Mouse (Mus musculus): Measurements from ENCODE around the gene Vps36. TPM values are rescaled to one million over a fixed set of nuclear protein-coding genes. Genes with fewer than 3 reads are reported as not detected.

The Vps36 gene
- polyA plus RNA-seq, 1 experiment from 2014 or later: 20.9 TPM

DNA sequence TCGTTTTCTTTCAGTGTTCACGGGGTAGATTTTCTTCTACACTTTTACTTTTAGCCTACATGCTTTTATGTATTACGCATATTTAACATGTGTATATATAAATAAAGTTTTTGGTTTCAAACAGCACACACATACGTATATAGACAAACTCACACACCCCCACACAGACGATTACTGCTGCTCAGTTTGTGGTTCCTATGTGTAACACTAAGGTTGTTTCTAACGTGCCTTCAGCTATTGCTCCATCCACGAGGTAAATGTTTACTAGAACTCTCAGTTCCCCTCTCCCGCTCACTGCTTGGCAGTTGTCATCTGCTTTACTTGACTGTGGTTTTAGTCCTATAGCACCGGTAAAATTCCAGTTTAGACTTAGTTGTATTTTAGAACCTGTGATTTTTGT, 56.5 kb downstream of the Vps36 start:
- Histone ChIP-seq H3K79me2 (ENCODE audit: inconsistent target) (no peaks in the 10 kb centered on the region), H3K36me3 (ENCODE audit: inconsistent target) (no peaks in the 10 kb centered on the region), H3K27ac (no peak overlapping the region), H3K4me3 (ENCODE audit: inconsistent target) (no peak overlapping the region)
- WGBS (ENCODE audit: missing documents): 36% methylated on average over 8 of the region's 9 CpGs

DNA sequence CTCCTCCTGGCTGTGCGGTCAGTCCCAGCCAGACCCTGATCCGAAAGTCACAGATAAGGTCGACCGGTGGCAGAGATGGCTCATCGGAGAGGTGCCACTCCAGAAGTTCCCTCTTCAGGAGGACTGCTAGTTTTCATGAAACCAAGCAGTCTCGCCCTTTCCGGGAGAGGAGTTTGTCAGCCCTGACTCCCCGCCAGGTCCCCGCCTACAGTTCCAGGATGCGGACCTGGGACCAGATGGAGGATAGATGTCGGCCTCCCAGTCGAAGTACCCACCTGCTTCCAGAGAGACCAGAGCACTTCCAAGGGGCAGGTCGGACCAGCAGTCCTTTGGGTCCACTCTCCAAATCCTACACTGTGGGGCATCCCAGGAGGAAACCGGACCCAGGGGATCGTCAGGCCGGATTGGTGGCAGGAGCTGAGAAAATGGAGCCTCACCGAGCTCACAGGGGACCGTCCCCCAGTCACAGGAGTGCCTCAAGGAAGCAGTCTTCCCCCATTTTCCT, 66.4 kb downstream of the Vps36 start:
- Histone ChIP-seq H3K79me2 (ENCODE audit: inconsistent target) (no peaks in the 10 kb centered on the region), H3K27ac (no peak overlapping the region), H3K36me3 (ENCODE audit: inconsistent target) (no peaks in the 10 kb centered on the region), H3K4me3 (ENCODE audit: inconsistent target) (no peak overlapping the region)
- WGBS (ENCODE audit: missing documents): 93% methylated on average over 18 of the region's 18 CpGs

DNA sequence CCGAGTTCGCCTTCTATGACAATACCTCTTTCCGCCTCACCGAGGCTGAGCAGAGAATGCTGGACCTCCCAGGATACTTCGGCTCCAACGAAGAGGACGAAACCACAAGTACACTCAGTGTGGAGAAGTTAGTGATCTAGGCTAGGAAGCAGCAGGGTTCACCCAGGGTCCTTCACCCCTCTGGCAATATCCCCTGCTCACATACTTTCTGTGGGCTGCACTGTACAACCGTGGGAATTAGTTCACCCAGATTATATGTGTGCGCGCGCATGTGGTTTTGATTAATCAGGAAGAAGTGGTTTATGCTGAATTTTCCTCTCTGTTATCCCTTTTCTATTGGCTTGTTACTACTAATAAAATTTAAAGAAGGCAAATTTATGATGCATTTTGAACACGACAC, 66.9 kb downstream of the Vps36 start:
- H3K36me3 ChIP-seq (ENCODE audit: inconsistent target): no peaks in the 10 kb centered on the region
- no peak overlapping the region for H3K27ac ChIP-seq
- no peak overlapping the region for H3K4me3 ChIP-seq (ENCODE audit: inconsistent target)
- H3K79me2 ChIP-seq (ENCODE audit: inconsistent target): no peaks in the 10 kb centered on the region
- WGBS (ENCODE audit: missing documents): 89% methylated on average over 12 of the region's 12 CpGs

DNA sequence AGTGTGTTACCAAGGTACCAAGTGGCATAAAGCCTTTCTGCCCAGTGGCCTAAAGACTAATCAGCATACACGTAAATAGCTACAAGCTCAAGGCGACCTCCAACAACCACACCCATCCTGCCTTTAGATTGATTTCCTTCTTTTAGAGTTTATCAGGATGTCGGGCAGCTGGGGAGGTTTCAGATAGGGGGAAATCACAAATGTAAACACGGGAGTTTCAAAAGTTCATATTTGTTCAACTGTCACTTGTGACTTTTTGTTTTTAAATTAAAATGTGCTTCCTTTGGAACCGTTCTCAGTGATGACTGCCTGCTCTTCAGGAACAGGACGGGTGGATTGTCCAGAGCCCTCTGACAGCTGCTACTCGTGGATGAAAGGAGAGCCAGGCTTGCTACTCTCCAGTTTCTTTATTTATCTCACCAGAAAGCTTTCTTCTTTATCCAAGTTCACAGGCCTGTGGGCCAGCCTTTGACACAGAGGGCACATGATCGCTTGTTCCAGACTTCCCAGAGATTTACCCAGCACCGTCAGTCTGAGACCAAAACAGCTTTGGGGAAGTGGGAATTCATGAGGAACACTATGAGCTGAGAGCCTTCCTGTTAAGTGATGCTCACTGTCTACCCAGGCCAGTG, 67.6 kb downstream of the Vps36 start:
- Histone ChIP-seq H3K4me3 (ENCODE audit: inconsistent target) (no peak overlapping the region), H3K36me3 (ENCODE audit: inconsistent target) (no peaks in the 10 kb centered on the region), H3K27ac (no peak overlapping the region), H3K79me2 (ENCODE audit: inconsistent target) (no peaks in the 10 kb centered on the region)
- 34% methylated on average over 9 of the region's 9 CpGs for WGBS (ENCODE audit: missing documents)

DNA sequence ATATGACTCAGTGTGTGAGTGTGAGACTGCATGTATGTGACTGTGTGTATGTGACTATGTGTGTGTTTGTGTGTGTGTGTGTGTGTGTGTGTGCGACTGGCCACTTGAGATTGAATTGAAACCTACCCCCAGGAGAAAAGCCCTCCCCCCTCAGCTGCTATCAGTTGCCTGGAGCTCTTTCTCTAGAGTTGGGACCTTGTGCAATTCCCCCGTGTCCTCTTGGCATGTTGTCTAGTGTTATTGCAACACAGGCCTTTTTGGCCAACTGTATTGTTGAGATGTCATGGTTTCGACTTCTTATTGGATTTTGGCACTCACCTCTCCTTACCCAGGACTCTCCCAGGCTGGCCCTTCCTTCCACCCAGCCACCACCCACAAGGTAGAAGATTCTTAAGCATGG, 69.7 kb downstream of the Vps36 start:
- 38% methylated on average over 3 of the region's 3 CpGs for WGBS (ENCODE audit: missing documents)
- Histone ChIP-seq H3K27ac (no peak overlapping the region), H3K36me3 (ENCODE audit: inconsistent target) (no peaks in the 10 kb centered on the region), H3K4me3 (ENCODE audit: inconsistent target) (no peak overlapping the region), H3K79me2 (ENCODE audit: inconsistent target) (no peaks in the 10 kb centered on the region)

DNA sequence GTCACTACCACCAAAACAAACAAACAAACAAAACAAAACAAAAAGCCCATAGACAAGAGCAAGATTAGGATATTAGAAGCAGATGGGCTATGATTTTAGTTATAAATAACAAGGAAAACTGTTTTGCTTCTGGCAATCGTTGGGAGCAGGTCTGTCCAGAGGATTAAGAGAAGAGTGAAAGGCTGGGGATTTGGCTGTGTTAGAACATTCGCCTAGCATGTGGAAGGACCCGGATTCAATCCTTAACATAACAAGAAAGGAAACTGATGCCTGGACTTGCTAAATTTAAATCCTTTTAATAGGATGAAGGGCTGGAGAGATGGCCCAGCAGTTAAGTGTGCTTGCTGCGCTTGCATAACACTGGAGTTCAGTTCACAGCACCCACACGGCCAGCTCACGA, 71.7 kb downstream of the Vps36 start:
- no peaks in the 10 kb centered on the region for H3K79me2 ChIP-seq (ENCODE audit: inconsistent target)
- no peak overlapping the region for H3K27ac ChIP-seq
- no peaks in the 10 kb centered on the region for H3K36me3 ChIP-seq (ENCODE audit: inconsistent target)
- WGBS (ENCODE audit: missing documents): 91% methylated on average over 6 of the region's 6 CpGs
- H3K4me3 ChIP-seq (ENCODE audit: inconsistent target): no peak overlapping the region

DNA sequence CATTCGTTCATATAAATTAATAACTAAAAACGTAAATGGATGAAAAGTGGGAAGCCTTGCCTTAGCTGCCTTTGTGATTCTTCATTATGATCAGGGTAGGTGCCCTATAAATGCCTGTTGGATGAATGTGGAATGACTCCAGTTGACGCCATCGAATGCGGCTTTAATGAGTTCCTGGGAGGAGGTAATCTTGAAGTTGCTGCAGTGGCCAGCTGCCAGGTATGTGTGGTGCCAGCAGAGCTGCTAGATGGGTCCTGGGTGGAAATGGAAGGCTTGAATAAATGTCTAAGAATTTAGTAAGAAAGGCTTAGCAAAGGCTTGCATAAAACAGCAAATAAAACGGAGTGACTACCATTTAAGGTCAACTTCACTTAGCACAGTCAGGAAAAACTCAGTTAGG, 72.2 kb downstream of the Vps36 start:
- no peak overlapping the region for H3K27ac ChIP-seq
- no peak overlapping the region for H3K4me3 ChIP-seq (ENCODE audit: inconsistent target)
- 85% methylated on average over 6 of the region's 6 CpGs for WGBS (ENCODE audit: missing documents)
- H3K36me3 ChIP-seq (ENCODE audit: inconsistent target): no peaks in the 10 kb centered on the region
- no peaks in the 10 kb centered on the region for H3K79me2 ChIP-seq (ENCODE audit: inconsistent target)

DNA sequence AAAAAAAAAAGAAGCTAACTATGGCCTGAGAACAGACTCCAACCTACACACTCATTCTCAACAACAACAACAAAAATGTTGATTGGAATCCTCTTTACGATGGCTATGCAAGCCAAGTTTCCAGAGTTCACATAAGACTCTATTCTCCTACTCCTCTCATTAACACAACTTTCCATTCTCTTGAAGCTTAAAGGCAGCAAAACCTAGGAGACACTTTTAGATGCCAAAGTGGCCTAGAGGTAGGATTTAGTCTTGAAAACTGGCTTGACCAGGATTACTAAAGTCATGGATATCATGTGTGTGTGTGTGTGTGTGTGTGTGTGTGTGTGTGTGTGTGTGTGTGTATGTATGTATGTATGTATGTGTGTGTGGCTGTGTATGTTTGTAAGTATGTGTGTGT, 72.6 kb downstream of the Vps36 start:
- no peaks in the 10 kb centered on the region for H3K36me3 ChIP-seq (ENCODE audit: inconsistent target)
- no peaks in the 10 kb centered on the region for H3K79me2 ChIP-seq (ENCODE audit: inconsistent target)
- WGBS (ENCODE audit: missing documents): 100% methylated on average over 1 of the region's 1 CpGs
- H3K27ac ChIP-seq: no peak overlapping the region
- H3K4me3 ChIP-seq (ENCODE audit: inconsistent target): no peak overlapping the region

DNA sequence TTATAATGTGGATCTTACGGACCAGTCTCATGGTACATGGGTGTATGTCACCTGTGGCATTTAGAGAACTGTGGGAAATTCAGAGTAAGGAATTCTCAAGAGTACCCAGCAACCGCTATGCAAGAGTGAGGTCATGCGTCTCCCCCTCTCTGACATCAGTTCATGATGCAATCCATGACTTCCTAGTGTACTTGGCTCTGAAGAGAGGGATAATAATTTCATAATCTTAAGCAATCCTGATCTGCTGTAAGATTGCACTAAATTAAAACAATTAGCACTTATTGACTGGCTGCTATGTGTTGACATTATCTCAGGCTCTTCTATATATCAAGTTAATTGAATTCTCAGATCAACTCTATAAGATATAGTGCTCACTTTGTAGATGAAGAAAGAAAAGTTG, 74.2 kb downstream of the Vps36 start:
- WGBS (ENCODE audit: missing documents): 79% methylated on average over 3 of the region's 3 CpGs
- Histone ChIP-seq H3K79me2 (ENCODE audit: inconsistent target) (no peaks in the 10 kb centered on the region), H3K4me3 (ENCODE audit: inconsistent target) (no peak overlapping the region), H3K36me3 (ENCODE audit: inconsistent target) (no peaks in the 10 kb centered on the region), H3K27ac (no peak overlapping the region)

Other genes with a start within 250 kb of the Vps36 start
- not detected in 3 replicates for gene Defb13, start 246.0 kb upstream of the Vps36 start, polyA plus RNA-seq (2018)
- not detected in 3 replicates for gene Fam90a1a, start 234.1 kb upstream of the Vps36 start, polyA plus RNA-seq (2018)
- not detected in 3 replicates for gene Ccdc70, start 223.0 kb upstream of the Vps36 start, polyA plus RNA-seq (2018)
- gene Atp7b, start 132.5 kb upstream of the Vps36 start, polyA plus RNA-seq (2018): not detected in 3 replicates
- 7.6 to 11.5 TPM (median 10.9 TPM) in 3 replicates for gene Alg11, start 132.1 kb upstream of the Vps36 start, polyA plus RNA-seq (2018)
- gene Nek5, start 67.8 kb upstream of the Vps36 start, polyA plus RNA-seq (2018): not detected in 3 replicates
- gene Nek3, start 26.4 kb upstream of the Vps36 start, polyA plus RNA-seq (2018): 0.77 to 1.0 TPM (median 0.79 TPM) in 3 replicates
- gene Ckap2, start 7.0 kb upstream of the Vps36 start, polyA plus RNA-seq (2018): 0.34 to 3.3 TPM (median 2.6 TPM) in 3 replicates
- gene Thsd1, start 34.5 kb downstream of the Vps36 start, polyA plus RNA-seq (2018): 0.22 to 0.42 TPM (median 0.23 TPM) in 3 replicates
- not detected in 3 replicates for gene Tpte, start 90.6 kb downstream of the Vps36 start, polyA plus RNA-seq (2018)
- 3.6 to 8.9 TPM (median 4.3 TPM) in 3 replicates for gene Slc25a15, start 205.8 kb downstream of the Vps36 start, polyA plus RNA-seq (2018)
- 13.7 to 20.2 TPM (median 18.1 TPM) in 3 replicates for gene Mrps31, start 218.6 kb downstream of the Vps36 start, polyA plus RNA-seq (2018)